In the genomic region with DNA sequence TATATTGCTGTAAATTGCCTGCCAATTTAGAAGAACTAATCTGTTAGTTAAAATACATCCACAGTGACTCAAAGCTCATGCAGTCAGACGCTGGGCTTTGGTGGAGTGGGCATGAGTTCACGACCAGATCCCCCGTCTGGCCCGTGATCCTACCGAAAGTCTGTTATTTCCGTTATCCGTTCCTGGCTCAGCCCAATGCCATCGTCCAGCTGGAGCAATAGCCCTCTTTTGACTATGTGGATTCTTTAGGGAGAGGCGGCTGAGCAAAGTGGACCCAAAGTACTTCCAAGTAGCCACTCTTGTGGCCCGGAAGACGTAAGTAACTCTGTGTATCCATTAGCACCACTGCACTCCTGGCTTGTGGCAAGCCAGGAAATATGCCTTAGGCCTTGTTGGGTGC, we compare ENCODE assay signal across 21 mouse cellular contexts. TPM values are rescaled to one million over a fixed set of nuclear protein-coding genes. Genes with fewer than 3 reads are reported as not detected.
A peak's percentile ranks its signal among the peaks of the same experiment; 100 is the strongest.
DNase-seq lines count a peak whose midpoint lies in the region; ATAC-seq and TF ChIP-seq lines count a peak whose summit lies in the region.
"Had no signal": no experiment of that assay in that cellular context is flagged by ENCODE, and none has a peak within 500 bp of the region (broad histone marks: within the 10 kb centered on the region; RNA-seq: fewer than 3 reads in every experiment).

No protein-coding gene starts in this region.

- H3K27me3 ChIP-seq in lung, embryonic 15.5 days, result no peaks in the 10 kb centered on the region
- no peaks in the 10 kb centered on the region for H3K27me3 ChIP-seq in stomach, embryonic 14.5 days (ENCODE audit: control insufficient read depth, insufficient read depth, low read length)
- H3K27me3 ChIP-seq: CH12.LX; embryonic facial prominence, embryonic 12.5 days; forebrain, embryonic 13.5 days; heart, embryonic 12.5 days; hindbrain, embryonic 15.5 days; liver, embryonic 12.5 days; megakaryocyte, embryonic 14.5 days; midbrain, embryonic 15.5 days; neural tube, embryonic 15.5 days had no signal

- no peak overlapping the region for H3K27ac ChIP-seq in lung, embryonic 15.5 days
- no peak overlapping the region for H3K27ac ChIP-seq in ES-E14 (ENCODE audit: insufficient read depth, low read depth, low read length, poor library complexity, severe bottlenecking)
- no peak overlapping the region for H3K27ac ChIP-seq in stomach, embryonic 14.5 days (ENCODE audit: low read length)
- H3K27ac ChIP-seq: embryonic facial prominence, embryonic 12.5 days; forebrain, embryonic 13.5 days; hindbrain, embryonic 15.5 days; liver, embryonic 12.5 days; midbrain, embryonic 15.5 days; neural tube, embryonic 15.5 days had no signal

- DNase-seq in heart, adult 11 months, result peak; percentile 76
- no peak for DNase-seq in heart, adult 8-10 months (ENCODE audit: low spot score)
- no peak for DNase-seq in lung, adult 18-20 months
- DNase-seq in ES-E14 (ENCODE audit: low read depth, low spot score) (no peak), MN1 (ENCODE audit: low spot score) (no peak)
- no peak for DNase-seq in layer of hippocampus, postnatal 25 days (ENCODE audit: extremely low spot score in 1 of 2, low spot score in 1 of 2)
- DNase-seq: cerebellum, adult 9-10 months; layer of hippocampus, adult 9-11 months had no signal

- 70% methylated on average over 11 of the region's 11 CpGs for WGBS in lung, embryonic 15.5 days
- WGBS in stomach, embryonic 14.5 days, result 47% methylated on average over 11 of the region's 11 CpGs

- no peaks in the 10 kb centered on the region for H3K36me3 ChIP-seq in lung, embryonic 15.5 days
- H3K36me3 ChIP-seq in ES-E14 (ENCODE audit: control insufficient read depth, insufficient read depth, low read length, poor library complexity, severe bottlenecking), result no peaks in the 10 kb centered on the region
- no peaks in the 10 kb centered on the region for H3K36me3 ChIP-seq in stomach, embryonic 14.5 days (ENCODE audit: control insufficient read depth, insufficient read depth, low read length)
- H3K36me3 ChIP-seq: embryonic facial prominence, embryonic 12.5 days; heart, embryonic 12.5 days; hindbrain, embryonic 15.5 days; liver, embryonic 12.5 days; midbrain, embryonic 15.5 days; neural tube, embryonic 15.5 days had no signal

- no peaks in the 10 kb centered on the region for H3K9me3 ChIP-seq in lung, embryonic 15.5 days
- no peaks in the 10 kb centered on the region for H3K9me3 ChIP-seq in ES-E14 (ENCODE audit: control insufficient read depth, insufficient read depth, low read depth, low read length)
- H3K9me3 ChIP-seq in stomach, embryonic 14.5 days (ENCODE audit: control insufficient read depth, low read depth, low read length), result no peaks in the 10 kb centered on the region
- H3K9me3 ChIP-seq: embryonic facial prominence, embryonic 12.5 days; forebrain, embryonic 13.5 days; hindbrain, embryonic 15.5 days; midbrain, embryonic 15.5 days; neural tube, embryonic 15.5 days had no signal

- no peak overlapping the region for H3K9ac ChIP-seq in lung, embryonic 15.5 days
- H3K9ac ChIP-seq in ES-E14 (ENCODE audit: insufficient read depth, low read depth, low read length, poor library complexity, severe bottlenecking), result peak overlapping the region; percentile 54; the same call in 1 of the 2 replicates
- no peak overlapping the region for H3K9ac ChIP-seq in stomach, embryonic 14.5 days (replicated peaks; ENCODE audit: low read depth, low read length)
- H3K9ac ChIP-seq: embryonic facial prominence, embryonic 12.5 days; forebrain, embryonic 13.5 days; heart, embryonic 12.5 days; hindbrain, embryonic 15.5 days; liver, embryonic 12.5 days; midbrain, embryonic 15.5 days; neural tube, embryonic 15.5 days had no signal

- in situ Hi-C loops in ES-E14 (cut with MboI; ENCODE audit: low sequenced_read_pairs in 2 of 2, unreplicated experiment in 2 of 2), result no loop called here

- no peak for ATAC-seq in lung, embryonic 15.5 days (ENCODE audit: borderline replicate concordance, extremely low read depth, low FRiP score, low TSS enrichment)
- no peak for ATAC-seq in stomach, embryonic 14.5 days (ENCODE audit: insufficient number of reproducible peaks, insufficient read depth, low FRiP score, low read depth)
- ATAC-seq: lung, postnatal 0 days had no signal

- no peak overlapping the region for H3K4me3 ChIP-seq in lung, embryonic 15.5 days
- peak overlapping the region; percentile 42 to 60 for H3K4me3 ChIP-seq in ES-E14 (ENCODE audit: insufficient read depth in 1 of 2, low read depth in 1 of 2, low read length in 2 of 2, poor library complexity in 1 of 2, severe bottlenecking in 1 of 2)
- H3K4me3 ChIP-seq in stomach, embryonic 14.5 days (ENCODE audit: low read depth, low read length), result no peak overlapping the region
- H3K4me3 ChIP-seq: embryonic facial prominence, embryonic 12.5 days; erythroblast, embryonic 14.5 days; forebrain, embryonic 13.5 days; heart, embryonic 12.5 days; hindbrain, embryonic 15.5 days; liver, embryonic 12.5 days; megakaryocyte, embryonic 14.5 days; midbrain, embryonic 15.5 days; neural tube, embryonic 15.5 days had no signal

- H3K4me2 ChIP-seq in lung, embryonic 15.5 days, result 0 out of 2 replicates have a peak overlapping the region, but pooled peaks have one; percentile 22
- peak overlapping the region; percentile 17; the same call in 1 of the 2 replicates for H3K4me2 ChIP-seq in stomach, embryonic 14.5 days (replicated peaks; ENCODE audit: low read depth, low read length)

- no peaks in the 10 kb centered on the region for H3K4me1 ChIP-seq in lung, embryonic 15.5 days
- peaks cover 2% of the 10 kb centered on the region in 2 experiments; a peak in 1 of 4 replicates for H3K4me1 ChIP-seq in ES-E14 (ENCODE audit: control insufficient read depth in 2 of 2, insufficient read depth in 2 of 2, low read length in 2 of 2, poor library complexity in 1 of 2)
- no peaks in the 10 kb centered on the region for H3K4me1 ChIP-seq in stomach, embryonic 14.5 days (ENCODE audit: control insufficient read depth, insufficient read depth, low read length)
- H3K4me1 ChIP-seq: embryonic facial prominence, embryonic 12.5 days; heart, embryonic 12.5 days; hindbrain, embryonic 15.5 days; liver, embryonic 12.5 days; midbrain, embryonic 15.5 days; neural tube, embryonic 15.5 days had no signal

TF ChIP-seq in ES-E14, 5 proteins besides CTCF, POLR2A, EP300 and RAD21:
- TF ChIP-seq ZC3H11A (IDR thresholded peaks at IDR 0.05; ENCODE audit: borderline replicate concordance, low read depth, low read length) (no peak), HCFC1 (IDR thresholded peaks at IDR 0.05; ENCODE audit: borderline replicate concordance, insufficient read depth, low read length) (no peak), CHD2 (IDR thresholded peaks at IDR 0.05; ENCODE audit: low read depth, low read length) (no peak), ZNF384 (IDR thresholded peaks at IDR 0.05; ENCODE audit: low read depth, low read length) (no peak), MAFK (IDR thresholded peaks at IDR 0.05; ENCODE audit: insufficient read depth, low read depth, low read length) (no peak)

RNA-seq across cellular contexts. Expression of a gene that starts 49.1 kb away (rescaled TPM):
- 100 to 1,000 TPM; 114 to 124 (median 121) TPM for total RNA-seq in heart, adult 8-10 months (2022)
- 74.7 and 76.9 TPM in 2 replicates for polyA plus RNA-seq in lung, embryonic 15.5 days (2015; fragmentation: Nextera tagmentation; extraction: Ambion mirVana)
- 179 and 188 TPM in 2 replicates for total RNA-seq in ES-E14 (2012; rRNA removed)
- 74.6 and 85.2 TPM in 2 replicates for polyA plus RNA-seq in stomach, embryonic 14.5 days (2014; fragmentation: Nextera tagmentation; extraction: Ambion mirVana)
- total RNA-seq in layer of hippocampus, postnatal 25 days (2021), result 100 to 1,000 TPM; 169 to 176 TPM

Comparison
In these comparisons a context has a peak if more than half of its experiments do, and no peak if none do; other contexts are left out.
1. H3K4me3 ChIP-seq: peak in ES-E14 (2 of 2); none in lung, embryonic 15.5 days (single experiment) and stomach, embryonic 14.5 days (single experiment).